Mouse (Mus musculus) liver, embryonic 14.5 days (tissue): ENCODE results near the gene Fryl.

ENCODE experiments used
- CTCF ChIP-seq: IDR thresholded peaks from 2 replicates; pipeline ENCODE4 v1.5.1; 2016; ENCODE audit warnings: antibody characterized with exemption, low read depth, control low read depth
- EP300 ChIP-seq: IDR thresholded peaks from 2 replicates; pipeline ENCODE4 v1.6.1; 2016; ENCODE audit warnings: antibody characterized with exemption, low read depth

- TF ChIP-seq CTCF (no peak), EP300 (no peak)
Measured at GRCm38 (mm10) chr5:73229467-73229866, 27.0 kb downstream of the Fryl start.
